Mouse (Mus musculus) hematopoietic multipotent progenitor cell, adult 10-12 weeks (in vitro differentiated cells): ENCODE measurements around the gene Zfp282. TPM values are rescaled to one million over a fixed set of nuclear protein-coding genes. Genes with fewer than 3 reads are reported as not detected.

Source experiments
- polyA plus RNA-seq: library from polyadenylated mRNA; stranded (reverse); fragments of >175 nt; gene quantifications from 2 replicates; pipeline ENCODE4 v1.2.3, GENCODE M21; 2012; ENCODE audit warnings: low replicate concordance

Gene Zfp282
- 11.8 and 17.0 TPM in 2 replicates for polyA plus RNA-seq

GRCm38 (mm10) chr6:47877058-47877457, at the start of gene Zfp282:
Gene Zfp282 (plus strand): TSS chr6:47877204.

GRCm38 (mm10) chr6:47830104-47831078, 46.6 kb upstream of the Zfp282 start, which contains the start of gene Zfp786:
Gene Zfp786 (minus strand): TSS chr6:47830867.

GRCm38 (mm10) chr6:47835482-47835983, 41.5 kb upstream of the Zfp282 start, which contains the start of gene Zfp398:
Gene Zfp398 (plus strand): TSS chr6:47835661.

GRCm38 (mm10) chr6:47920447-47921340, 43.7 kb downstream of the Zfp282 start, which contains the start of gene Zfp212:
Gene Zfp212 (plus strand): TSS chr6:47920476.

GRCm38 (mm10) chr6:47953191-47953726, 76.3 kb downstream of the Zfp282 start, which contains the start of gene Zfp956:
Gene Zfp956 (plus strand): TSS chr6:47953390.

Other genes with a start within 250 kb of the Zfp282 start
- gene Pdia4, start 63.8 kb upstream of the Zfp282 start, polyA plus RNA-seq: 4.8 and 12.1 TPM in 2 replicates
- gene Zfp786, start 46.3 kb upstream of the Zfp282 start, polyA plus RNA-seq: 0.12 TPM in 1 of 2 replicates, not detected in the other
- 9.9 and 17.0 TPM in 2 replicates for gene Zfp398, start 41.5 kb upstream of the Zfp282 start, polyA plus RNA-seq
- gene Zfp212, start 43.3 kb downstream of the Zfp282 start, polyA plus RNA-seq: 15.0 and 21.7 TPM in 2 replicates
- gene Zfp956, start 76.2 kb downstream of the Zfp282 start, polyA plus RNA-seq: 11.4 and 24.4 TPM in 2 replicates
- gene Zfp777, start 171.7 kb downstream of the Zfp282 start, polyA plus RNA-seq: 43.2 and 60.0 TPM in 2 replicates
- gene Zfp746, start 209.4 kb downstream of the Zfp282 start, polyA plus RNA-seq: 32.3 and 61.3 TPM in 2 replicates